Mouse (Mus musculus): Measurements from ENCODE around the gene Acss1.

- TF ChIP-seq CTCF (IDR thresholded peaks at IDR 0.05; ENCODE audit: borderline replicate concordance, extremely low read depth, insufficient read depth, insufficient read length) = no peak
- no peak for TF ChIP-seq POLR2A (IDR thresholded peaks at IDR 0.05; ENCODE audit: borderline replicate concordance, extremely low read depth, insufficient read depth, insufficient read length, poor library complexity, severe bottlenecking)
Observed at GRCm38 (mm10) chr2:150673929-150674328, 5.6 kb upstream of the Acss1 start.
